Mouse (Mus musculus) embryonic facial prominence, embryonic 10.5 days (tissue): ENCODE results near the gene Cdk5rap1. TPM values are rescaled to one million over a fixed set of nuclear protein-coding genes. Genes with fewer than 3 reads are reported as not detected.

Experiments used
- DNase-seq: peaks from one replicate; pipeline ENCODE4 v3.0.0-alpha.2; 2017; ENCODE audit warnings: low spot score
- H3K27ac ChIP-seq: fragments of 300-500 bp; sonication (generic); replicated peaks from 2 replicates; pipeline ENCODE4 v1.5.1; 2016; ENCODE audit warnings: mild to moderate bottlenecking
- H3K27me3 ChIP-seq: fragments of 300-500 bp; sonication (generic); replicated peaks from 2 replicates; pipeline ENCODE4 v1.6.1; 2016; ENCODE audit warnings: low read depth, mild to moderate bottlenecking; ENCODE audit not compliant: poor library complexity, severe bottlenecking
- H3K36me3 ChIP-seq: fragments of 300-500 bp; sonication (generic); replicated peaks from 2 replicates; pipeline ENCODE4 v1.6.1; 2016; ENCODE audit warnings: mild to moderate bottlenecking, moderate library complexity
- H3K4me1 ChIP-seq: fragments of 300-500 bp; sonication (generic); 2 replicates; pipeline ENCODE4 v1.6.1; 2016
- H3K4me3 ChIP-seq: fragments of 300-500 bp; sonication (generic); 2 replicates; pipeline ENCODE4 v1.5.1; 2016; ENCODE audit warnings: mild to moderate bottlenecking, moderate library complexity
- H3K9me3 ChIP-seq: fragments of 300-500 bp; sonication (generic); 2 replicates; pipeline ENCODE4 v1.6.1; 2016; ENCODE audit warnings: mild to moderate bottlenecking
- WGBS: fragments of 180-500 bp; shearing (Covaris S2); methylation state at CpG from one replicate; pipeline ENCODE4 v1.1.7; 2016; 5-methylcytosine and 5-hydroxymethylcytosine counted together
- polyA plus RNA-seq: library from polyadenylated mRNA; unstranded; fragments of >200 nt; fragmentation: Nextera tagmentation; extraction: Ambion mirVana; gene quantifications from 2 replicates; pipeline ENCODE4 v1.2.1, GENCODE M21; 2016

Gene Cdk5rap1
- polyA plus RNA-seq, 1 experiment from 2014 or later, result 15.8 TPM

- 61% methylated on average over 7 of the region's 7 CpGs for WGBS
- peaks cover 25% of the 10 kb centered on the region for H3K27me3 ChIP-seq
- peaks cover 15% of the 10 kb centered on the region for H3K4me1 ChIP-seq
- H3K36me3 ChIP-seq, result no peaks in the 10 kb centered on the region
- DNase-seq, result no peak
- H3K27ac ChIP-seq, result no peak overlapping the region
- H3K4me3 ChIP-seq, result no peak overlapping the region
- H3K9me3 ChIP-seq, result no peaks in the 10 kb centered on the region
These were observed 30.0 kb upstream of the Cdk5rap1 start for GRCm38 (mm10) chr2:154402811-154403210.

GRCm38 (mm10) chr2:154401976-154402375, 29.2 kb upstream of the Cdk5rap1 start:
- no peak overlapping the region for H3K4me3 ChIP-seq
- peaks cover 7% of the 10 kb centered on the region for H3K4me1 ChIP-seq
- H3K9me3 ChIP-seq, result no peaks in the 10 kb centered on the region
- H3K27me3 ChIP-seq, result peaks cover 17% of the 10 kb centered on the region
- no peak overlapping the region for H3K27ac ChIP-seq
- WGBS, result 53% methylated on average over 1 of the region's 1 CpGs
- no peak for DNase-seq
- no peaks in the 10 kb centered on the region for H3K36me3 ChIP-seq

GRCm38 (mm10) chr2:154399325-154399724, 26.5 kb upstream of the Cdk5rap1 start:
- no peak for DNase-seq
- Histone ChIP-seq H3K4me3 (no peak overlapping the region), H3K4me1 (no peaks in the 10 kb centered on the region), H3K27ac (no peak overlapping the region), H3K9me3 (no peaks in the 10 kb centered on the region), H3K36me3 (no peaks in the 10 kb centered on the region), H3K27me3 (no peaks in the 10 kb centered on the region)
- 82% methylated on average over 2 of the region's 2 CpGs for WGBS

DNA sequence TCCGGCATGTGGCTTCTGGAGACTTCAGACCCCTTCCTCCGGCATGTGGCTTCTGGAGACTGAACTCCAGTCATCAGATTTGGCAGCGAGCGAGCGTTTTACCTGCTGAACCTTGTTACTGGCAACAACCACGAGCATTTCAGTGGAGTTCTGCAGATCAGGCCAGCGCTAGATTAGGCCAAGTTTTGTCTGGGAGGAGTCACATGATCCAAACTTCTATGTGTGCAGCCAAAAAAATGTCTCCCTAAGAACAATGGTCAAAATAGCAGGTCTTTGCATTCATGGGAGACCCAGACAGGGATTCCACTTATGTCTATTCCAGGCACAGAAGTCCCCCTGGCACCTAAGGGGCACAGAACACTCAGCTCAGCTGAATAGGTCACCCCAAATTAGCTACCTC, 25.5 kb upstream of the Cdk5rap1 start:
- Histone ChIP-seq H3K27me3 (no peaks in the 10 kb centered on the region), H3K4me3 (no peak overlapping the region), H3K9me3 (no peaks in the 10 kb centered on the region), H3K4me1 (no peaks in the 10 kb centered on the region), H3K36me3 (no peaks in the 10 kb centered on the region), H3K27ac (no peak overlapping the region)
- no peak for DNase-seq
- 91% methylated on average over 7 of the region's 7 CpGs for WGBS

DNA sequence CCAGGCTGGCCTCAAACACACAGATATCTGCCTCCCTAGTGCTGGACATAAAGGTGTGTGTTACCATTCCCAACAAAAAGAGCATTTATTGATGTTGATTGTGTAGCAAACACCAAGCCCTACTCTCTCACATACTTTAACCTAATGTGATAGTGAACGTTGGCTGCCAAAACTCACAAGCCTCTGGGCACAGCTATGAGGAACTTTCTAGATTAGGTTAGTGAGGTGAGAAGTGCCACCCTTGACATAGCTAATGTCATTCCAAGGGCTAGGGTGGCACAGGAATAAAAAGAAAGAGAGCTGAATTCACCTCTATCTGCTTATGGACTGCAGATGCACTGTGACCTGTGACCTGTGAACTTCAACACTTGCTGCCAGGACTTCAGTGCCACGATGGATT, 23.7 kb upstream of the Cdk5rap1 start:
- WGBS, result 79% methylated on average over 2 of the region's 2 CpGs
- H3K27me3 ChIP-seq, result no peaks in the 10 kb centered on the region

DNA sequence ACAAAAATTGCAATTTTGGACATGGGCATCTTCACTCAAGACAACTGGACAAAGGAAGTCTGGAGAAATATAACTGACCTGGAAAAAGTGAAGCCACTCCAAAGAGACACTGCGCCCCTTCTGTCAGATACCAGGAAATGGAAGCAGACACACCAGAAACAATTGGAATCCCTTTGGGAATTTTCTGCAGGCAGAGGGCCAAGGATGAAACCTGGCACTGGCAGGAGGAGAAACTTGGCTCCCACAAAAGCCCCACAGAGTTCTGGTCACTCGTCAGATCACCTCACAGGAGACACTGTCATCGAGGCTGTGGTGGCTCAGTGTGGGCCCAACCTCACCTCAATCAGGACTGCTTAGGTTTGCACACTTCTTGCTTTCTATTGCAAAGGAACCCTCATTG, 21.8 kb upstream of the Cdk5rap1 start:
- H3K27me3 ChIP-seq, result no peaks in the 10 kb centered on the region
- H3K4me3 ChIP-seq, result no peak overlapping the region
- no peak for DNase-seq
- no peaks in the 10 kb centered on the region for H3K4me1 ChIP-seq
- H3K27ac ChIP-seq, result no peak overlapping the region
- H3K9me3 ChIP-seq, result no peaks in the 10 kb centered on the region
- WGBS, result 83% methylated on average over 3 of the region's 3 CpGs
- H3K36me3 ChIP-seq, result no peaks in the 10 kb centered on the region

More for the DNA sequence above, 23.7 kb upstream of the Cdk5rap1 start:
- Histone ChIP-seq H3K9me3 (no peaks in the 10 kb centered on the region), H3K27ac (no peak overlapping the region), H3K36me3 (no peaks in the 10 kb centered on the region), H3K4me3 (no peak overlapping the region), H3K4me1 (no peaks in the 10 kb centered on the region)
- no peak for DNase-seq

DNA sequence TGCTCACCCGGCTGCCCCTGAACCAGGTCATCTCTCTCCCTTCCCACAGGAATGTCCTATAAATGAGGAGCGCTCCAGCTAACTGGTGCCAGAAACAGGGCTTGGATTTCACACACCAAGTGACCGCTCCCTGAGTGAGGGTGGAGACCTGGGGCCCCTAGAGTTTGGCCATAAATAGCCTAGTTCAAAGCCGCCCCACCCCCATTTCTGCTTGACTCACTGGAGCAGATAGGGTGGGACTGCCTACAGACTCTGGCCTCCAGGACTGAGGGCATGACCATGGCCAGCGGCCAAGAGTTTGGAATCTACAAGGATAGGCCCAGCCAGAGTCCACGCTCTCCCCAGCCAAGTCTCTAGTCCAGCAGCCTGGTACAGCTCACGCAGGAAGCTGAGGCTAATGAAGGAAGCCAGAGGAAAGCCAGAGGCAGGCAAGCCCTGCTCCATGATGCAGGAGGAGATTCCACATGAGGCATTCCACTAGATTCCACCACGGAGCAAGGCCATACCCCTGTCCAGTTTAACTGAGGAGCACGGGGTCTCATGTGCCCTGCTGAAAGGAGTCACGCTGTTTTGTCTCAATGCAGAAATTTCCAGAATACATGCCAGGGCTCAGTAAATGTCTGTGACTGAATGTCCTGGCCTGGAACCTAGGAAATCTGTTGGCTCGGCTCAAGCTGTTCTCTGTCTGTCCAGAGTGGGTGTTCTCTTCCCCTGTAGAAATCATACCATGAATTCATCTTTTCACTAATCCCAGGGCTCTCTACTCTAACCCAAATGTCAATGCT, 17.6 kb upstream of the Cdk5rap1 start:
- DNase-seq, result no peak
- WGBS, result 85% methylated on average over 11 of the region's 11 CpGs
- Histone ChIP-seq H3K4me3 (no peak overlapping the region), H3K4me1 (no peaks in the 10 kb centered on the region), H3K9me3 (no peaks in the 10 kb centered on the region), H3K27ac (no peak overlapping the region), H3K27me3 (no peaks in the 10 kb centered on the region), H3K36me3 (no peaks in the 10 kb centered on the region)

GRCm38 (mm10) chr2:154379103-154379502, 6.3 kb upstream of the Cdk5rap1 start:
- DNase-seq, result no peak
- Histone ChIP-seq H3K4me1 (no peaks in the 10 kb centered on the region), H3K36me3 (no peaks in the 10 kb centered on the region), H3K27ac (no peak overlapping the region), H3K4me3 (no peak overlapping the region), H3K9me3 (0 out of 2 replicates have a peak, but pooled peaks cover 2% of the 10 kb centered on the region), H3K27me3 (no peaks in the 10 kb centered on the region)
- 89% methylated on average over 7 of the region's 7 CpGs for WGBS

DNA sequence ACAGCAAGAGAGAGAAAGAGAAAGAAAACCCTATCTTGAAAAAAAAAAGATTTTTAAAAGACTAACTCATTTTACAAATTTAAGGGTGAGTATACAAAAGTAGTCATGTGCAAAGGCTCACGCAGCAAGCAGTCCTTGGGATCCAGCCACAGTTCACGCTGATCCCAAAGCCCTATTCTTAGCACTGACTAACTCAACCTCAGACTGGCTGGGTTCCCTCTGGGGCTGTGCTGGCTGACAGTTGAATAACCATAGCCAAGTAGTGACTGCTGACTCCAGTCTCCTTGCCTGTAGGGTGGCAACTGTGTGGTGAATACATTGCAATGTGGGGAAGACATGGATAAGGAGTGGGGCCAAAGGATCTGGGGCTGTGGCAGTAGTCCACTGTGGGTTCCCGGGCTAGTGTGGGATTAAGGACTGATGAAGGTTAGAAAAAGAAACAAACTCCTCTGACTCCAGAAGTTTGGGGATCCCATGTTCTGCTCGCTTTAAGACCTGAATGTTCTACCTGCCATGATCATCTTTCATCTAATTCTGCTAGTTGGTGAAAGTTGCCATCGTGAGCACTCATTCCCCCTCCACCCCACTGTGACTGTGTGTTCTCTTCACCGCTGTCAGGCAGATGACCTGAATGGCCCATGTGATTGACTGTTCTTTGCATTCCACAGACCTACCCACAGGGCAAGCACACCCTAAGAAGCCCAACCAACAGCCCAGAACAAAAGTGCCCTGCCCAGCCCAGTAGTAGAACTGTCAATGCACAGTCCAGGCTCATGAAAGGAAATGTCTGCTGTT, 2.2 kb upstream of the Cdk5rap1 start:
- WGBS, result 79% methylated on average over 6 of the region's 6 CpGs
- H3K36me3 ChIP-seq, result no peaks in the 10 kb centered on the region
- no peak for DNase-seq

GRCm38 (mm10) chr2:154373961-154374632, 1.3 kb upstream of the Cdk5rap1 start:
- peaks cover 8% of the 10 kb centered on the region for H3K4me1 ChIP-seq
- H3K9me3 ChIP-seq, result no peaks in the 10 kb centered on the region
- no peaks in the 10 kb centered on the region for H3K27me3 ChIP-seq
- peak; percentile 73 for DNase-seq
- WGBS, result 56% methylated on average over 6 of the region's 6 CpGs
- no peak overlapping the region for H3K27ac ChIP-seq
- no peak overlapping the region for H3K4me3 ChIP-seq
- H3K36me3 ChIP-seq, result no peaks in the 10 kb centered on the region; the same call in 1 of the 2 replicates

More for the DNA sequence above, 2.2 kb upstream of the Cdk5rap1 start:
- peaks cover 8% of the 10 kb centered on the region for H3K4me1 ChIP-seq
- no peaks in the 10 kb centered on the region for H3K27me3 ChIP-seq
- no peak overlapping the region for H3K4me3 ChIP-seq
- no peaks in the 10 kb centered on the region for H3K9me3 ChIP-seq
- H3K27ac ChIP-seq, result no peak overlapping the region

GRCm38 (mm10) chr2:154372151-154372829, 520 bp downstream of the Cdk5rap1 start:
- WGBS, result under 1% methylated on average over 42 of the region's 42 CpGs
- DNase-seq, result peak; percentile 91
- peaks cover 5% of the 10 kb centered on the region; the same call in 1 of the 2 replicates for H3K36me3 ChIP-seq
- H3K9me3 ChIP-seq, result no peaks in the 10 kb centered on the region
- H3K27ac ChIP-seq, result peak overlapping the region; percentile 88
- H3K27me3 ChIP-seq, result no peaks in the 10 kb centered on the region
- peak overlapping the region; percentile 75 for H3K4me3 ChIP-seq
- peaks cover 8% of the 10 kb centered on the region for H3K4me1 ChIP-seq

DNA sequence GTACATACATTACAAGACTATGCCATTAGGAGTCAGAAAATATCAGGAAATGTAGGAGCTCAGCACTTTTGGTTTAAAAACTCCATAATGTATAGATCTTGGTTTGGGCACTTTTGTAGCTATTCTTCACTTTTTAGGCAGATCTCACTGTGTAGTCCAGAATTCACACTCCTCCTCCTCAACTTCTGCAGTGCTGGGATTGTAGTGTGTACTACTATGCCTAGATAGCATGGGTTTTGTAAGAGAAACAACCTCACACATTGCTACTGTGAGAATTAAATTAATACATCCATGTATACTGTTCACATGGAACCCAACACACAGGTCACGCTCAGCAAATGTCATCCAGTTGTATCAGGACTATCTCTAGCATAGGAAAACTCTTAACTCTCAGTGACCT, 5.3 kb downstream of the Cdk5rap1 start:
- Histone ChIP-seq H3K36me3 (peaks cover 47% of the 10 kb centered on the region), H3K4me1 (0 out of 2 replicates have a peak, but pooled peaks cover 2% of the 10 kb centered on the region), H3K9me3 (no peaks in the 10 kb centered on the region), H3K27me3 (no peaks in the 10 kb centered on the region), H3K27ac (no peak overlapping the region), H3K4me3 (no peak overlapping the region)
- WGBS, result 90% methylated on average over 1 of the region's 1 CpGs
- DNase-seq, result no peak
